Mouse (Mus musculus): ENCODE data around the gene Rbfox3. TPM values are rescaled to one million over a fixed set of nuclear protein-coding genes. Genes with fewer than 3 reads are reported as not detected.
A peak's percentile ranks its signal among the peaks of the same experiment; 100 is the strongest.

The Rbfox3 gene
- polyA plus RNA-seq, 1 experiment from 2014 or later: 8.2 TPM

- no peak overlapping the region for H3K4me2 ChIP-seq
- 76% methylated on average over 8 of the region's 8 CpGs for WGBS
- no peak overlapping the region for H3K4me3 ChIP-seq (ENCODE audit: low read depth, low read length)
- H3K9me3 ChIP-seq (ENCODE audit: control insufficient read depth, low read length): no peaks in the 10 kb centered on the region
- no peak overlapping the region for H3K27ac ChIP-seq (ENCODE audit: low read depth, low read length)
- H3K27me3 ChIP-seq (ENCODE audit: control insufficient read depth, insufficient read depth, low read length): no peaks in the 10 kb centered on the region
- H3K36me3 ChIP-seq (ENCODE audit: control insufficient read depth, insufficient read depth, low read length): 0 out of 2 replicates have a peak, but pooled peaks cover 2% of the 10 kb centered on the region
- no peak overlapping the region for H3K9ac ChIP-seq (ENCODE audit: low read length)
- H3K4me1 ChIP-seq (ENCODE audit: control insufficient read depth, insufficient read depth, low read length): peaks cover 7% of the 10 kb centered on the region; the same call in 1 of the 2 replicates
- ATAC-seq (ENCODE audit: low FRiP score) (no peak), DNase-seq (ENCODE audit: low spot score, missing footprints) (peak; percentile 64)
Observed at GRCm38 (mm10) chr11:118888426-118888825, 23.0 kb downstream of the Rbfox3 start.

DNA sequence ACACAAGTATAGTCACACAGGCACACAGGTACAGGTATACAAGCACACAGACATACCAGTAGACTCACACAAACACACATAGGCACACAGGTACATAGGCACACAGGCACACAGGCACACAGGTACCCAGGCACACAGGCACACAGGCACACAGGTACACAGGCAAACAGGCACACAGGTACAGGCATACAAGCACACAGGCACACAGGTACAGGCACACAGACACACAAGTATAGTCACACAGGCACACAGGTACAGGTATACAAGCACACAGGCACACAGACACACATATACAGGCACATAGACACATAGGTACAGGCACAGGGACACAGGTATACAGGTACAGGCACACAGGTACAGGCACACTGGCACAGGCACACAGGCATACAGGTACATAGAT is 24.2 kb downstream of the Rbfox3 start:
- Histone ChIP-seq H3K4me1 (ENCODE audit: control insufficient read depth, insufficient read depth, low read length) (peaks cover 13% of the 10 kb centered on the region), H3K27me3 (ENCODE audit: control insufficient read depth, insufficient read depth, low read length) (no peaks in the 10 kb centered on the region), H3K4me3 (ENCODE audit: low read depth, low read length) (no peak overlapping the region), H3K9me3 (ENCODE audit: control insufficient read depth, low read length) (no peaks in the 10 kb centered on the region), H3K27ac (ENCODE audit: low read depth, low read length) (no peak overlapping the region), H3K9ac (ENCODE audit: low read length) (no peak overlapping the region), H3K4me2 (no peak overlapping the region), H3K36me3 (ENCODE audit: control insufficient read depth, insufficient read depth, low read length) (0 out of 2 replicates have a peak, but pooled peaks cover 2% of the 10 kb centered on the region)
- DNase-seq (ENCODE audit: low spot score, missing footprints): peak; percentile 83
- no peak for ATAC-seq (ENCODE audit: low FRiP score)

DNA sequence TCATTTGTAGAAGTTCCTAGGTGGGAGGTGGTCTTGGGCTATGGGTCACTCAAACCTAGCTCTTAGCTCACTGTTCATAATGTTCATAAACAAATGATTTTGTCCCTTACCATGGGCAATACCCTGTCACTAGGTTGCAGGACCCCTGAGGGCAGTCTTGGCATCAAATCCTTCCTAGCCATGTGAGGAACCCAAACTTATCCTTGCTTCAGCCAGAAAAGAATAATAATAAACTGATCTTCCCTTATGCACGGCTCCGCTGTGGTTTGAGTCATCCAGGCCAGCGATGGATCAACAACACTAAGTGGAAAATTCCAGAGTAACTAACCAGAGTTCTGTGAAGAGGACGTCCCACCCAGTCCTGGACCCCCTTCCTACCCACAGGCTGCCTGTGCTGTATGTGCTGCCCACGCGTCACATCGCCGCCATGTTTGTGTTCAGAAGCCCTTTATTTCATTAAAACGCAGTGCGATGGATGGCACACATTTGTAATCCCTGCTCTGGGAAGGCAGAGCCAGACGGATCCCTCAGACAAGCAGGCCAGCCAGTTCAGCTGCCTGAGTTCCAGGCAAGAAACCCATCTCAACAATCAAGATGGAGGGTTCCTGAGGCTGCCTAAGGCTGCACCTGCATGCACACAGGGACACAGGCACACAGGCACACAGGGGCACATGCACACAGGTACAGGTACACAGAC is 25.0 kb downstream of the Rbfox3 start:
- 93% methylated on average over 11 of the region's 11 CpGs for WGBS
- 0 out of 2 replicates have a peak, but pooled peaks cover 2% of the 10 kb centered on the region for H3K36me3 ChIP-seq (ENCODE audit: control insufficient read depth, insufficient read depth, low read length)
- no peak overlapping the region for H3K27ac ChIP-seq (ENCODE audit: low read depth, low read length)
- H3K9ac ChIP-seq (ENCODE audit: low read length): no peak overlapping the region
- no peak overlapping the region for H3K4me2 ChIP-seq
- peaks cover 19% of the 10 kb centered on the region for H3K4me1 ChIP-seq (ENCODE audit: control insufficient read depth, insufficient read depth, low read length)
- no peaks in the 10 kb centered on the region for H3K27me3 ChIP-seq (ENCODE audit: control insufficient read depth, insufficient read depth, low read length)
- no peak for ATAC-seq (ENCODE audit: low FRiP score)
- peak; percentile 70 for DNase-seq (ENCODE audit: low spot score, missing footprints)
- no peak overlapping the region for H3K4me3 ChIP-seq (ENCODE audit: low read depth, low read length)
- H3K9me3 ChIP-seq (ENCODE audit: control insufficient read depth, low read length): no peaks in the 10 kb centered on the region

DNA sequence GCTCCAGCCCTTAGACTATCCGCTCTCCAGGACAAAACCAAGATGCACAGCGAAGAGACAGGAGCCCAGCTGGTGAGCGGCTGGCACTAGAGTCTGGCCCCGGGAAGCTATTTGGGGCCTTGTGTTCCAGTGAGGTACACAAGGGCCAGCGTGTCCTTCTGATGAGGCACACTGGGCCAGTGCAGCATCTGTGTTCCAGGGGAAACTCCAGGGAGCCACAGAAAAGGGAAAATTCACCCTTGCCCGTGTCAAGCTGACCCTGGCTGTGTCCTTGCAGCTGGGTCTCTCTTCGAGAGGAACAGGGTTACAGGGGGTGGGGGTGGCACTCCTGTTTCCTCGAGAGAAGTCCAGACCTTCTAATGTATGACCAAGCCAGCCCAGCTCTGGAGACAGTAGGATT is 25.8 kb downstream of the Rbfox3 start:
- 86% methylated on average over 8 of the region's 8 CpGs for WGBS
- H3K27ac ChIP-seq (ENCODE audit: low read depth, low read length): no peak overlapping the region
- no peak for ATAC-seq (ENCODE audit: low FRiP score)

GRCm38 (mm10) chr11:118885135-118885534 is 26.3 kb downstream of the Rbfox3 start:
- Histone ChIP-seq H3K9me3 (ENCODE audit: control insufficient read depth, low read length) (no peaks in the 10 kb centered on the region), H3K27ac (ENCODE audit: low read depth, low read length) (no peak overlapping the region), H3K4me2 (no peak overlapping the region), H3K4me1 (ENCODE audit: control insufficient read depth, insufficient read depth, low read length) (peaks cover 19% of the 10 kb centered on the region), H3K4me3 (ENCODE audit: low read depth, low read length) (no peak overlapping the region), H3K36me3 (ENCODE audit: control insufficient read depth, insufficient read depth, low read length) (0 out of 2 replicates have a peak, but pooled peaks cover 2% of the 10 kb centered on the region), H3K9ac (ENCODE audit: low read length) (no peak overlapping the region), H3K27me3 (ENCODE audit: control insufficient read depth, insufficient read depth, low read length) (no peaks in the 10 kb centered on the region)
- peak; percentile 47 for DNase-seq (ENCODE audit: low spot score, missing footprints)
- 91% methylated on average over 16 of the region's 16 CpGs for WGBS
- ATAC-seq (ENCODE audit: low FRiP score): no peak

More for the DNA sequence above, 25.8 kb downstream of the Rbfox3 start:
- no peak overlapping the region for H3K9ac ChIP-seq (ENCODE audit: low read length)
- H3K4me3 ChIP-seq (ENCODE audit: low read depth, low read length): no peak overlapping the region
- H3K4me1 ChIP-seq (ENCODE audit: control insufficient read depth, insufficient read depth, low read length): peaks cover 21% of the 10 kb centered on the region
- DNase-seq (ENCODE audit: low spot score, missing footprints): no peak
- H3K9me3 ChIP-seq (ENCODE audit: control insufficient read depth, low read length): no peaks in the 10 kb centered on the region
- H3K36me3 ChIP-seq (ENCODE audit: control insufficient read depth, insufficient read depth, low read length): 0 out of 2 replicates have a peak, but pooled peaks cover 2% of the 10 kb centered on the region
- no peaks in the 10 kb centered on the region for H3K27me3 ChIP-seq (ENCODE audit: control insufficient read depth, insufficient read depth, low read length)
- H3K4me2 ChIP-seq: no peak overlapping the region

DNA sequence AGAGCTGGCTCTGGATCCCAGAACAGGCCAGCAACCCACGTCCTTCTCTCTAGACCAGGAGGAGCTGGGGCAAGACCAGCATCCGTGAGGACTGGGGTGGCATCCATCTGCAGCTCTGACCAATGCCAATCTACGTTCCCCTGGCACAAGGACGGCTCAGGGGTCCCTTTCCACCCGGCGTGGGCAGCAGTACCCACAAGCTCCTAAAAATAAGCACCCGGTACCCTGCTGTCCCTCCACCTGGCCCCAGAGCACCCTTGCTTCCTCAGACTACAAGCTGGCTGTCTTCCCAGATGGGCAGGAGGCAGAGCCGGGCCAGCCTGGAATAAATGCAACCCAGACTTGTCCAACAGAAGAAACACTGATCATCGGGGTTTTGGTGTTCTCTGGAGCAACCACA is 28.3 kb downstream of the Rbfox3 start:
- Histone ChIP-seq H3K4me3 (ENCODE audit: low read depth, low read length) (no peak overlapping the region), H3K9me3 (ENCODE audit: control insufficient read depth, low read length) (no peaks in the 10 kb centered on the region), H3K4me1 (ENCODE audit: control insufficient read depth, insufficient read depth, low read length) (peaks cover 19% of the 10 kb centered on the region), H3K27me3 (ENCODE audit: control insufficient read depth, insufficient read depth, low read length) (no peaks in the 10 kb centered on the region), H3K27ac (ENCODE audit: low read depth, low read length) (no peak overlapping the region), H3K36me3 (ENCODE audit: control insufficient read depth, insufficient read depth, low read length) (0 out of 2 replicates have a peak, but pooled peaks cover 2% of the 10 kb centered on the region), H3K4me2 (no peak overlapping the region), H3K9ac (ENCODE audit: low read length) (no peak overlapping the region)
- WGBS: 86% methylated on average over 9 of the region's 9 CpGs
- DNase-seq (ENCODE audit: low spot score, missing footprints) (no peak), ATAC-seq (ENCODE audit: low FRiP score) (no peak)

- H3K27ac ChIP-seq (ENCODE audit: low read depth, low read length): peak overlapping the region; percentile 41; the same call in 1 of the 2 replicates
Observed at GRCm38 (mm10) chr11:118881786-118882495, 29.5 kb downstream of the Rbfox3 start.

DNA sequence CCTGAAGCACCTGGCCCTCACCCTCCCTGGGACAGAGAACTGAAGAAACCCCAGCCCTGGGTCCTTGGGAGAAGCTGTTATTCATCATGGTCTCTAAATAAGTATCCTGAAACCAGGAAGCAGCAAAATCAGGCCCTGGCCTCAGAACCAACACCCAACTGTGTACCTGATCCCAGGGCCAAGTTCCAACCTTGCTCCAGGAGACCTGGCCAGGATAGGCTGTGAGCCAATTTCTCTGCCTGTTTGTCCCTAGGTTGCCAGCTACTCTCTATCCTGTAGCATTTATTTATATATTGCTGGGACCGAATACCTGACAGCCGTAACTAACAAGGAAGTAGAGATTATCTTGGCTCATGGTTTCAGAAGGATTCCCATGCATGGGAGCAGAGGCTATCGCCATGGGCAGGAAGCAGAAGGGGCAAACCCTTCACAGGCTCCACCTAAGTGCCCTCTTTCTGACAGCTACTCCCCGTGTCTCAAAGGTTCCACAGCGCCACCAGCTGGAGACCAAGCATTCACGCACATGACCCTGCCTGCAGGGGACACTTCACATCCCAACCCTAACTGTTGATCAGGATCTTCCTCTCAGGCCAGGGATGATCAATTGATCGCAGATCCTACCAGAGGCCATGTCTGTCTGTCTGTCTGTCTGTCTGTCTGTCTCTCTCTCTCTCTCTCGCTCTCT is 31.8 kb downstream of the Rbfox3 start:
- H3K36me3 ChIP-seq (ENCODE audit: control insufficient read depth, insufficient read depth, low read length): no peaks in the 10 kb centered on the region
- WGBS: 92% methylated on average over 8 of the region's 8 CpGs
- DNase-seq (ENCODE audit: low spot score, missing footprints): peak; percentile 65
- H3K4me1 ChIP-seq (ENCODE audit: control insufficient read depth, insufficient read depth, low read length): peaks cover 31% of the 10 kb centered on the region
- H3K27me3 ChIP-seq (ENCODE audit: control insufficient read depth, insufficient read depth, low read length): no peaks in the 10 kb centered on the region
- ATAC-seq (ENCODE audit: low FRiP score): no peak
- no peak overlapping the region for H3K27ac ChIP-seq (ENCODE audit: low read depth, low read length)
- no peak overlapping the region for H3K4me3 ChIP-seq (ENCODE audit: low read depth, low read length)
- H3K4me2 ChIP-seq: no peak overlapping the region
- H3K9ac ChIP-seq (ENCODE audit: low read length): no peak overlapping the region
- H3K9me3 ChIP-seq (ENCODE audit: control insufficient read depth, low read length): no peaks in the 10 kb centered on the region

More at GRCm38 (mm10) chr11:118881786-118882495, 29.5 kb downstream of the Rbfox3 start:
- Histone ChIP-seq H3K4me1 (ENCODE audit: control insufficient read depth, insufficient read depth, low read length) (peaks cover 19% of the 10 kb centered on the region), H3K4me3 (ENCODE audit: low read depth, low read length) (no peak overlapping the region), H3K9ac (ENCODE audit: low read length) (no peak overlapping the region), H3K36me3 (ENCODE audit: control insufficient read depth, insufficient read depth, low read length) (0 out of 2 replicates have a peak, but pooled peaks cover 2% of the 10 kb centered on the region), H3K27me3 (ENCODE audit: control insufficient read depth, insufficient read depth, low read length) (no peaks in the 10 kb centered on the region), H3K4me2 (0 out of 2 replicates have a peak overlapping the region, but pooled peaks have one; percentile 0), H3K9me3 (ENCODE audit: control insufficient read depth, low read length) (no peaks in the 10 kb centered on the region)
- WGBS: 3% methylated on average over 11 of the region's 11 CpGs
- peak; percentile 85 for ATAC-seq (ENCODE audit: low FRiP score)
- DNase-seq (ENCODE audit: low spot score, missing footprints): peak; percentile 92
